Mouse (Mus musculus): ENCODE results near the gene Ttll1.

- no peak for TF ChIP-seq POLR2A (IDR thresholded peaks at IDR 0.05; ENCODE audit: extremely low read depth, insufficient read depth, low read length)
- no peak for TF ChIP-seq CTCF (IDR thresholded peaks at IDR 0.05; ENCODE audit: low read depth, low read length)
These were observed 20.0 kb upstream of the Ttll1 start for GRCm38 (mm10) chr15:83530688-83531087.

All from liver, adult 2 months (tissue).